ENCODE assay signal across 8 mouse cellular contexts in the genomic region with DNA sequence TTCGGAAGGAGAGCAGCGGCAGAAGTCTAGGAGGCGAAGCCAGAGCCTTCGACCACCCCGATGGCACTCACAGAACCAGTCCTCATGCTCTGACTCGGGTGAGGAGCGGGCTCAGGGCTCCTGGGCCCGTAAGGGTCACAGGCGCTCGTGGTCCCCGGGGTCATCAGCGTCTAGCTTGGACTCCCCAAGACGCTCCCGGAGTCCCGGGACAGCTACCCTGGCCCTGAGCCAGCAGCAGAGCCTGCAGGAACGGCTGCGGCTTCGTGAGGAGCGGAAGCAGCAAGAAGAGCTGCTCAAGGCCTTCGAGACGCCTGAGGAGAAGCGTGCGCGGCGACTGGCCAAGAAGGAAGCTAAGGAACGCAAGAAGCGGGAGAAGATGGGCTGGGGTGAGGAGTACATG. TPM values are rescaled to one million over a fixed set of nuclear protein-coding genes. Genes with fewer than 3 reads are reported as not detected.
DNase-seq lines count a peak whose midpoint lies in the region; ATAC-seq and TF ChIP-seq lines count a peak whose summit lies in the region.

No protein-coding gene starts in this region.

- no peak for DNase-seq in forebrain, embryonic 11.5 days (ENCODE audit: low spot score)
- no peak for DNase-seq in forebrain, postnatal 0 days
- DNase-seq in liver, embryonic 11.5 days (ENCODE audit: low spot score) = no peak
- DNase-seq in liver = no peak
- no peak for DNase-seq in liver, embryonic 13.5 days
- no peak for DNase-seq in spleen, postnatal 14 days (ENCODE audit: low spot score in 2 of 2)
- no peak for DNase-seq in spleen, adult 12 weeks (ENCODE audit: low spot score)

- peak overlapping the region; percentile 93; the same call in 1 of the 2 replicates for H3K4me3 ChIP-seq in forebrain, embryonic 11.5 days (ENCODE audit: low read depth, low read length)
- H3K4me3 ChIP-seq in forebrain, postnatal 0 days (ENCODE audit: low read depth, low read length) = no peak overlapping the region
- peak overlapping the region; percentile 97 for H3K4me3 ChIP-seq in liver, embryonic 11.5 days (ENCODE audit: low read depth, low read length)
- peak overlapping the region; percentile 14 for H3K4me3 ChIP-seq in bone marrow macrophage, adult 2 months (ENCODE audit: insufficient read depth, low read length)
- H3K4me3 ChIP-seq in liver, embryonic 13.5 days (replicated peaks) = peak overlapping the region; percentile 99

- H3K9me3 ChIP-seq in forebrain, embryonic 11.5 days (ENCODE audit: control insufficient read depth, low read length) = no peaks in the 10 kb centered on the region
- H3K9me3 ChIP-seq in forebrain, postnatal 0 days (ENCODE audit: low read length) = no peaks in the 10 kb centered on the region
- no peaks in the 10 kb centered on the region for H3K9me3 ChIP-seq in liver, embryonic 11.5 days (ENCODE audit: control insufficient read depth, low read length)
- no peaks in the 10 kb centered on the region for H3K9me3 ChIP-seq in liver, embryonic 13.5 days (replicated peaks)

- TF ChIP-seq POLR2A in bone marrow macrophage, adult 2 months (IDR thresholded peaks at IDR 0.05; ENCODE audit: borderline replicate concordance, low read depth, low read length) = no peak

- H3K27ac ChIP-seq in forebrain, embryonic 11.5 days (ENCODE audit: low read depth, low read length) = no peak overlapping the region
- H3K27ac ChIP-seq in forebrain, postnatal 0 days (ENCODE audit: low read depth, low read length) = no peak overlapping the region
- no peak overlapping the region for H3K27ac ChIP-seq in liver, embryonic 11.5 days (ENCODE audit: low read depth, low read length)
- no peak overlapping the region for H3K27ac ChIP-seq in bone marrow macrophage, adult 2 months (ENCODE audit: insufficient read depth, low read depth, low read length)
- peak overlapping the region; percentile 78; the same call in 1 of the 2 replicates for H3K27ac ChIP-seq in liver, embryonic 13.5 days

- H3K4me1 ChIP-seq in forebrain, embryonic 11.5 days (replicated peaks; ENCODE audit: control insufficient read depth, insufficient read depth, low read length) = peaks cover 14% of the 10 kb centered on the region
- 0 out of 2 replicates have a peak, but pooled peaks cover 5% of the 10 kb centered on the region for H3K4me1 ChIP-seq in forebrain, postnatal 0 days (ENCODE audit: insufficient read depth)
- peaks cover 33% of the 10 kb centered on the region for H3K4me1 ChIP-seq in liver, embryonic 11.5 days (replicated peaks; ENCODE audit: control insufficient read depth, insufficient read depth, low read length)
- H3K4me1 ChIP-seq in bone marrow macrophage, adult 2 months (ENCODE audit: control insufficient read depth, insufficient read depth, low read length) = peaks cover 15% of the 10 kb centered on the region
- H3K4me1 ChIP-seq in liver, embryonic 13.5 days (replicated peaks) = peaks cover 64% of the 10 kb centered on the region

- H3K9ac ChIP-seq in forebrain, embryonic 11.5 days (ENCODE audit: low read length) = no peak overlapping the region
- H3K9ac ChIP-seq in forebrain, postnatal 0 days = no peak overlapping the region
- H3K9ac ChIP-seq in liver, embryonic 11.5 days (ENCODE audit: low read depth, low read length) = 0 out of 2 replicates have a peak overlapping the region, but pooled peaks have one; percentile 88
- peak overlapping the region; percentile 97 for H3K9ac ChIP-seq in liver, embryonic 13.5 days

- WGBS in forebrain, embryonic 11.5 days = 95% methylated on average over 27 of the region's 27 CpGs
- WGBS in forebrain, postnatal 0 days = 92% methylated on average over 27 of the region's 27 CpGs
- 94% methylated on average over 27 of the region's 27 CpGs for WGBS in liver, embryonic 11.5 days
- WGBS in liver, embryonic 13.5 days (ENCODE audit: insufficient replicate concordance) = 94% methylated on average over 27 of the region's 27 CpGs

- ATAC-seq in forebrain, embryonic 11.5 days (replicated peaks; ENCODE audit: low FRiP score) = no peak
- no peak for ATAC-seq in forebrain, postnatal 0 days
- ATAC-seq in liver, embryonic 11.5 days (replicated peaks; ENCODE audit: low FRiP score) = no peak
- ATAC-seq in liver, embryonic 13.5 days (ENCODE audit: low read depth) = no peak

- H3K4me2 ChIP-seq in forebrain, embryonic 11.5 days (ENCODE audit: low read depth, low read length, severe bottlenecking) = no peak overlapping the region
- no peak overlapping the region for H3K4me2 ChIP-seq in forebrain, postnatal 0 days (ENCODE audit: low read depth)
- peak overlapping the region; percentile 96 for H3K4me2 ChIP-seq in liver, embryonic 11.5 days
- H3K4me2 ChIP-seq in liver, embryonic 13.5 days = peak overlapping the region; percentile 95

- peaks cover 29% of the 10 kb centered on the region for H3K36me3 ChIP-seq in forebrain, embryonic 11.5 days (ENCODE audit: control insufficient read depth, insufficient read depth, low read length)
- H3K36me3 ChIP-seq in forebrain, postnatal 0 days (ENCODE audit: insufficient read depth) = peaks cover 66% of the 10 kb centered on the region
- H3K36me3 ChIP-seq in liver, embryonic 11.5 days (ENCODE audit: control insufficient read depth, insufficient read depth, low read length) = peaks cover 56% of the 10 kb centered on the region
- H3K36me3 ChIP-seq in liver, embryonic 13.5 days = peaks cover 69% of the 10 kb centered on the region

- no peaks in the 10 kb centered on the region for H3K27me3 ChIP-seq in forebrain, embryonic 11.5 days (ENCODE audit: control insufficient read depth, insufficient read depth, low read length)
- H3K27me3 ChIP-seq in forebrain, postnatal 0 days (ENCODE audit: insufficient read depth, low read length) = no peaks in the 10 kb centered on the region
- H3K27me3 ChIP-seq in liver, embryonic 11.5 days (replicated peaks; ENCODE audit: control insufficient read depth, insufficient read depth, low read length) = no peaks in the 10 kb centered on the region
- H3K27me3 ChIP-seq in liver, embryonic 13.5 days = no peaks in the 10 kb centered on the region

- no peak for TF ChIP-seq CTCF in forebrain, postnatal 0 days (IDR thresholded peaks at IDR 0.05; ENCODE audit: low read depth)
- TF ChIP-seq CTCF in bone marrow macrophage, adult 2 months (IDR thresholded peaks at IDR 0.05; ENCODE audit: low read depth, low read length) = no peak

RNA-seq across cellular contexts. Expression of gene Cactin, which starts 1.5 kb away (rescaled TPM):
- polyA plus RNA-seq in forebrain, embryonic 11.5 days (2014; fragmentation: Nextera tagmentation; extraction: Ambion mirVana) = 51.2 and 53.2 TPM in 2 replicates
- 24.2 and 43.4 TPM in 2 replicates for total RNA-seq in forebrain, postnatal 0 days (2014; rRNA removed)
- 19.9 and 24.2 TPM in 2 replicates for polyA plus RNA-seq in forebrain, postnatal 0 days (2015; fragmentation: Nextera tagmentation; extraction: Ambion mirVana)
- 49.9 and 51.9 TPM in 2 replicates for polyA plus RNA-seq in liver, embryonic 11.5 days (2014; fragmentation: Nextera tagmentation; extraction: Ambion mirVana)
- polyA plus RNA-seq in bone marrow macrophage, adult 2 months (2012; ENCODE audit: insufficient read depth, insufficient read length, missing spikeins) = 18.1 and 18.2 TPM in 2 replicates
- polyA plus RNA-seq in liver, embryonic 13.5 days (2015; fragmentation: Nextera tagmentation; extraction: Ambion mirVana) = 29.5 and 33.0 TPM in 2 replicates

RNA-seq across cellular contexts. Expression of gene Tbxa2r, which starts 6.1 kb away (rescaled TPM):
- 1.9 and 2.6 TPM in 2 replicates for polyA plus RNA-seq in forebrain, embryonic 11.5 days (2014; fragmentation: Nextera tagmentation; extraction: Ambion mirVana)
- total RNA-seq in forebrain, postnatal 0 days (2014; rRNA removed) = 2.4 and 3.9 TPM in 2 replicates
- polyA plus RNA-seq in forebrain, postnatal 0 days (2015; fragmentation: Nextera tagmentation; extraction: Ambion mirVana) = 3.3 and 3.4 TPM in 2 replicates
- polyA plus RNA-seq in liver, embryonic 11.5 days (2014; fragmentation: Nextera tagmentation; extraction: Ambion mirVana) = 7.8 and 7.9 TPM in 2 replicates
- not detected in 2 replicates for polyA plus RNA-seq in bone marrow macrophage, adult 2 months (2012; ENCODE audit: insufficient read depth, insufficient read length, missing spikeins)
- polyA plus RNA-seq in liver, embryonic 13.5 days (2015; fragmentation: Nextera tagmentation; extraction: Ambion mirVana) = 5.2 and 5.3 TPM in 2 replicates

RNA-seq across cellular contexts. Expression of gene Gipc3, which starts 20.6 kb away (rescaled TPM):
- 0.07 TPM in 1 of 2 replicates, not detected in the other for polyA plus RNA-seq in forebrain, embryonic 11.5 days (2014; fragmentation: Nextera tagmentation; extraction: Ambion mirVana)
- 0.15 TPM in 1 of 2 replicates, not detected in the other for total RNA-seq in forebrain, postnatal 0 days (2014; rRNA removed)
- polyA plus RNA-seq in forebrain, postnatal 0 days (2015; fragmentation: Nextera tagmentation; extraction: Ambion mirVana) = not detected in 2 replicates
- not detected in 2 replicates for polyA plus RNA-seq in liver, embryonic 11.5 days (2014; fragmentation: Nextera tagmentation; extraction: Ambion mirVana)
- not detected in 2 replicates for polyA plus RNA-seq in bone marrow macrophage, adult 2 months (2012; ENCODE audit: insufficient read depth, insufficient read length, missing spikeins)
- not detected in 2 replicates for polyA plus RNA-seq in liver, embryonic 13.5 days (2015; fragmentation: Nextera tagmentation; extraction: Ambion mirVana)

RNA-seq across cellular contexts. Expression of gene Hmg20b, which starts 27.8 kb away (rescaled TPM):
- 109 and 111 TPM in 2 replicates for polyA plus RNA-seq in forebrain, embryonic 11.5 days (2014; fragmentation: Nextera tagmentation; extraction: Ambion mirVana)
- 15.1 and 21.6 TPM in 2 replicates for total RNA-seq in forebrain, postnatal 0 days (2014; rRNA removed)
- polyA plus RNA-seq in forebrain, postnatal 0 days (2015; fragmentation: Nextera tagmentation; extraction: Ambion mirVana) = 25.1 and 25.2 TPM in 2 replicates
- polyA plus RNA-seq in liver, embryonic 11.5 days (2014; fragmentation: Nextera tagmentation; extraction: Ambion mirVana) = 68.6 and 69.2 TPM in 2 replicates
- polyA plus RNA-seq in bone marrow macrophage, adult 2 months (2012; ENCODE audit: insufficient read depth, insufficient read length, missing spikeins) = 52.2 and 53.3 TPM in 2 replicates
- 27.1 and 30.3 TPM in 2 replicates for polyA plus RNA-seq in liver, embryonic 13.5 days (2015; fragmentation: Nextera tagmentation; extraction: Ambion mirVana)

RNA-seq across cellular contexts. Expression of gene Pip5k1c, which starts 29.7 kb away (rescaled TPM):
- polyA plus RNA-seq in forebrain, embryonic 11.5 days (2014; fragmentation: Nextera tagmentation; extraction: Ambion mirVana) = 74.1 and 74.9 TPM in 2 replicates
- 189 and 229 TPM in 2 replicates for total RNA-seq in forebrain, postnatal 0 days (2014; rRNA removed)
- 110 and 130 TPM in 2 replicates for polyA plus RNA-seq in forebrain, postnatal 0 days (2015; fragmentation: Nextera tagmentation; extraction: Ambion mirVana)
- polyA plus RNA-seq in liver, embryonic 11.5 days (2014; fragmentation: Nextera tagmentation; extraction: Ambion mirVana) = 40.0 and 42.5 TPM in 2 replicates
- polyA plus RNA-seq in bone marrow macrophage, adult 2 months (2012; ENCODE audit: insufficient read depth, insufficient read length, missing spikeins) = 90.9 and 106 TPM in 2 replicates
- polyA plus RNA-seq in liver, embryonic 13.5 days (2015; fragmentation: Nextera tagmentation; extraction: Ambion mirVana) = 13.2 and 16.7 TPM in 2 replicates

Comparison
In these comparisons a context has a peak if more than half of its experiments do, and no peak if none do; other contexts are left out.
1. H3K4me2 ChIP-seq: peak in liver, embryonic 11.5 days (single experiment) and liver, embryonic 13.5 days (single experiment); none in forebrain, embryonic 11.5 days (single experiment) and forebrain, postnatal 0 days (single experiment).
2. H3K9ac ChIP-seq: peak in liver, embryonic 11.5 days (single experiment) and liver, embryonic 13.5 days (single experiment); none in forebrain, embryonic 11.5 days (single experiment) and forebrain, postnatal 0 days (single experiment).